Mouse (Mus musculus) retina, embryonic 14.5 days (tissue): ENCODE measurements at regions not wholly inside any gene's neighbourhood (a gene's known extent, or its start where the extent isn't known, plus 50 kb on each side); places are given as distances from the start of the nearest gene placed in this dataset.

ENCODE experiments used
- DNase-seq: peaks from one replicate; pipeline ENCODE4 v3.0.0-alpha.2; 2015; ENCODE audit warnings: low spot score

DNA sequence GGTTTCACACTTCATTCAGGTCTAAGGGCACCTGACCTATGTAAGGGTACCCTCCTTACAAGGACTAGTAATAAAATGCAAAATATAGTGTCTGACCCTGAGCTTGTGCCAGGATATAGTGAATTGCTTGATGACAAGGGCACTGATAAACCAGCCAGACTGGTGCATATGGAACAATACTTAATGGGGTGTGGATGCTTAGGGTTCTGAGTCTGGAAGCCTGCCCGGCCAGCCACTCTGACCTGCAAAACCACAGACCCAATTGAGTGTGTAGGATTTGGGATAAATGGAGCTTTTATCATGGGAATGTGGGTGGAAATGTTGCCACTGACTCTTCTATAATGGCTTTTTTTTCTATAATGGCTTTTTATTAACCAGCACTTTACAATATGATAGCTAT, 1838.7 kb upstream of the Dsel start:
- peak; percentile 5 for DNase-seq

DNA sequence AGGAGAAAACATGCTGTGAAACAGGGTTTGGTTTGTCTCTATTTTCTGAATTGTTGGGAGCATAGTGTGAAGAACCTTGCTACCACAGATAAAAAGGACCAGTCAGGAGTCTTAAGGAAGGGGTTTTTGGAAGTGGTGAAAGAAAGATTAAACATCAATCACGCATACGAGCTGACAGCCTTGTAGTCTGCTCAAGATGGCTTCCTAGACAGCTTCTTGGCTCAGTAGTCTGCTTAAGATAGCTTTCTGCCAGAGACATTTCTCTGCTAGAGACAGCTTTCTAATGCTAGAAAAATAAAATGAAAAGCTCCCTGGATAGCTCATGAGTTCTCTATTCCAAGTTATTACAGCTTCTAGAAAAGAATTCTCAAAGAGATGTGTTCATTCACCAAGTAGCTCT, 1823.9 kb upstream of the Dsel start:
- no peak for DNase-seq

DNA sequence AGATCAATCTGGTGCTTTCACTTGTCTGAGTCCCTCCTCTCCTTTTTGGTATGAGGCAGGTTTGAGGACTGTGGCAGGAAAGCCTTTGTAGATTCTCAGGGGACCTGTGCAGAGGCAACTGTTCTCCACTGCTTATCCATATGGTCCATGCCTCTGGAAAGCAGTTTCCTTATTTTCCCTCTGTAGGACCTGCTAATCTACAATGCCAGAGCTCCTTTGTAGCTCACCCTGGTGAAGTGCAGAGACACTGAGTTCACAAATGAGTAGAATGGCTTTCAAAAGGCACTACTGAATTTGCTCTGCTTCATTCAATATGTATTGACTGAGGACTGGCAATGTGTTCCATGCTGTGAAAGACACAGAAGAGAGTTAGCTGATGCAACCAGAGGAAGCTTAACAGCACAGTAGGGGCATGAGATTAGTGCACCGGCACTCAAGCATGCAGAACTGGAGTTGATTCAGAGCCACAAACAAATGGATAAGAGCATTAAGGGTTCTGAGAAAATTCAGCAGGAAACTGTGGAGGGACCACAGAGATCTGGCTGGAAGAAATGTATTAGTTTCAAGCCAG, 1811.7 kb upstream of the Dsel start:
- peak; percentile 3 for DNase-seq

DNA sequence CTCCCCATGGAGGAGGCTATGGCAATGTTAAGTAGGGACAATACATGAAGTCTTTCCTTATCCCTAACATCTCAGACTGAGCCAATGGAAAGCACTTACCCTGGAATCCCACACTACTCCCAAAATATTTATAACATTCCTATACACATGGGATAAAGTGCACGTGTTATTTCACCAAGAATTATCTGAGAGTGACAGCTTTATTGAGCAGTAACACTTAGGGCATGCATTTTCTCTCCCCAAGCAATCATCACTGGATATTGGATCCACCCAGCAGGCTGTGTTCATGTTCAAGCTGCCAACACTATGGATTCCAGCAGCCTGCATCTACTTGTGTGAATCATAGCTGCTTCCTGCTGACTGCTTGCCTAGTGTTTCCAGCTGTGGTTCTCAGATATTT, 1766.2 kb upstream of the Dsel start:
- DNase-seq, result no peak
